Mouse (Mus musculus) heart, embryonic 14.5 days (tissue): ENCODE measurements around the gene Abo. TPM values are rescaled to one million over a fixed set of nuclear protein-coding genes. Genes with fewer than 3 reads are reported as not detected.
"Not testable (repeated sequence)": the region's sequence is repeated elsewhere in the genome, so short reads cannot be mapped to it uniquely, and the experiment has no call there.

Experiments used
- ATAC-seq: fragments of 200-750 bp; cut with Nextera tagmentation; 2 replicates; pipeline ENCODE4 v1.8.0; 2017; ENCODE audit warnings: low read depth, moderate TSS enrichment; ENCODE audit not compliant: insufficient number of reproducible peaks, insufficient read depth, low FRiP score
- H3K27ac ChIP-seq, 2 experiments: fragments of 200-500 bp in 1 of 2; fragments of 300-500 bp in 1 of 2; sonication (generic) in 1 of 2; replicated peaks in 1 of 2; 2 replicates each; pipeline ENCODE4 v1.5.1; 2012 to 2014; ENCODE audit warnings: low read depth in 2 of 2, low read length in 2 of 2, control low read depth in 1 of 2, mild to moderate bottlenecking in 1 of 2, mixed read lengths in 1 of 2; ENCODE audit not compliant: control insufficient read depth in 1 of 2, insufficient read depth in 1 of 2
- H3K27me3 ChIP-seq: fragments of 300-500 bp; sonication (generic); 2 replicates; pipeline ENCODE4 v1.6.1; 2014; ENCODE audit warnings: mild to moderate bottlenecking, low read length, control low read depth; ENCODE audit not compliant: control insufficient read depth, insufficient read depth
- H3K36me3 ChIP-seq: fragments of 300-500 bp; sonication (generic); 2 replicates; pipeline ENCODE4 v1.6.1; 2014; ENCODE audit warnings: mild to moderate bottlenecking, control low read depth, low read length, mixed read lengths; ENCODE audit not compliant: control insufficient read depth, insufficient read depth
- H3K4me1 ChIP-seq, 2 experiments: fragments of 200-500 bp in 1 of 2; fragments of 300-500 bp in 1 of 2; sonication (generic) in 1 of 2; 2 replicates each; pipeline ENCODE4 v1.6.1; 2012 to 2014; ENCODE audit warnings: low read length in 2 of 2, control low read depth in 1 of 2, mixed read lengths in 1 of 2; ENCODE audit not compliant: control insufficient read depth in 2 of 2, insufficient read depth in 2 of 2
- H3K4me2 ChIP-seq: fragments of 300-500 bp; sonication (generic); 2 replicates; pipeline ENCODE4 v1.6.1; 2014; ENCODE audit warnings: mild to moderate bottlenecking, low read length
- H3K4me3 ChIP-seq, 2 experiments: fragments of 200-500 bp in 1 of 2; fragments of 300-500 bp in 1 of 2; sonication (generic) in 1 of 2; 2 replicates each; pipeline ENCODE4 v1.5.1; 2012 to 2014; ENCODE audit warnings: low read length in 2 of 2, mild to moderate bottlenecking in 2 of 2, control low read depth in 1 of 2, low read depth in 1 of 2, moderate library complexity in 1 of 2; ENCODE audit not compliant: control insufficient read depth in 1 of 2, insufficient read depth in 1 of 2
- H3K9ac ChIP-seq: fragments of 300-500 bp; sonication (generic); 2 replicates; pipeline ENCODE4 v1.6.1; 2014; ENCODE audit warnings: mild to moderate bottlenecking, low read length
- H3K9me3 ChIP-seq: fragments of 300-500 bp; sonication (generic); 2 replicates; pipeline ENCODE4 v1.6.1; 2016; ENCODE audit warnings: low read length, control low read depth; ENCODE audit not compliant: control insufficient read depth
- WGBS: fragments of 180-500 bp; shearing (Covaris S2); extraction: QIAGEN DNeasy Blood & Tissue Kit; methylation state at CpG from one replicate; pipeline ENCODE4 v1.1.7; 2014; 5-methylcytosine and 5-hydroxymethylcytosine counted together
- polyA plus RNA-seq: library from polyadenylated mRNA; unstranded; fragments of >200 nt; fragmentation: Nextera tagmentation; extraction: Ambion mirVana; gene quantifications from 2 replicates; pipeline ENCODE4 v1.2.1, GENCODE M21; 2014

Gene Abo
- polyA plus RNA-seq, 1 experiment from 2014 or later = not detected

- Histone ChIP-seq H3K4me3 (peak overlapping the region; percentile 67 to 90), H3K27me3 (no peaks in the 10 kb centered on the region), H3K9me3 (no peaks in the 10 kb centered on the region), H3K4me2 (peak overlapping the region; percentile 86), H3K36me3 (peaks cover 58% of the 10 kb centered on the region), H3K9ac (peak overlapping the region; percentile 90), H3K27ac (peak overlapping the region in 1 of 2 experiments; percentile 88; a peak in 2 of 4 replicates), H3K4me1 (peaks cover 6 to 19% of the 10 kb centered on the region in 2 experiments)
- ATAC-seq = no peak
- 8% methylated on average over 7 of the region's 7 CpGs for WGBS
These were observed 37.1 kb upstream of the Abo start for GRCm38 (mm10) chr2:26901834-26902400.

GRCm38 (mm10) chr2:26900731-26901130 lies 36.0 kb upstream of the Abo start:
- Histone ChIP-seq H3K36me3 (peaks cover 58% of the 10 kb centered on the region), H3K9me3 (no peaks in the 10 kb centered on the region), H3K9ac (no peak overlapping the region), H3K27ac (no peak overlapping the region), H3K4me2 (no peak overlapping the region), H3K27me3 (no peaks in the 10 kb centered on the region), H3K4me3 (no peak overlapping the region), H3K4me1 (peaks cover 6 to 19% of the 10 kb centered on the region in 2 experiments)
- no peak for ATAC-seq
- 67% methylated on average over 1 of the region's 1 CpGs for WGBS

GRCm38 (mm10) chr2:26895898-26896297 lies 31.1 kb upstream of the Abo start:
- 88% methylated on average over 4 of the region's 4 CpGs for WGBS
- no peaks in the 10 kb centered on the region for H3K27me3 ChIP-seq
- no peak overlapping the region for H3K4me2 ChIP-seq
- no peaks in the 10 kb centered on the region for H3K4me1 ChIP-seq
- no peaks in the 10 kb centered on the region for H3K9me3 ChIP-seq
- H3K36me3 ChIP-seq = peaks cover 85% of the 10 kb centered on the region
- no peak overlapping the region for H3K4me3 ChIP-seq
- no peak overlapping the region for H3K27ac ChIP-seq
- no peak overlapping the region for H3K9ac ChIP-seq
- no peak for ATAC-seq

- WGBS = 88% methylated on average over 4 of the region's 4 CpGs
These were observed 21.4 kb upstream of the Abo start for GRCm38 (mm10) chr2:26886170-26886569.

GRCm38 (mm10) chr2:26885541-26885940 lies 20.8 kb upstream of the Abo start:
- not testable (repeated sequence) for H3K27me3 ChIP-seq, H3K4me3 ChIP-seq, H3K4me1 ChIP-seq, H3K9ac ChIP-seq, H3K27ac ChIP-seq, H3K9me3 ChIP-seq, H3K4me2 ChIP-seq, ATAC-seq
- 85% methylated on average over 2 of the region's 2 CpGs for WGBS
- H3K36me3 ChIP-seq = peaks cover 27% of the 10 kb centered on the region

More at GRCm38 (mm10) chr2:26886170-26886569, 21.4 kb upstream of the Abo start:
- H3K36me3 ChIP-seq = peaks cover 33% of the 10 kb centered on the region
- H3K4me3 ChIP-seq, ATAC-seq, H3K27me3 ChIP-seq, H3K9me3 ChIP-seq, H3K9ac ChIP-seq, H3K27ac ChIP-seq, H3K4me2 ChIP-seq, H3K4me1 ChIP-seq: not testable (repeated sequence)

- no peak for ATAC-seq
- Histone ChIP-seq H3K27ac (no peak overlapping the region), H3K4me2 (no peak overlapping the region), H3K36me3 (no peaks in the 10 kb centered on the region), H3K4me3 (no peak overlapping the region), H3K27me3 (no peaks in the 10 kb centered on the region), H3K9me3 (peaks cover 7% of the 10 kb centered on the region; the same call in 1 of the 2 replicates), H3K4me1 (no peaks in the 10 kb centered on the region), H3K9ac (no peak overlapping the region)
These were observed 13.8 kb upstream of the Abo start for GRCm38 (mm10) chr2:26878571-26878970.

GRCm38 (mm10) chr2:26870666-26871065 lies 5.9 kb upstream of the Abo start:
- no peaks in the 10 kb centered on the region for H3K36me3 ChIP-seq
- H3K4me2 ChIP-seq = no peak overlapping the region
- no peaks in the 10 kb centered on the region for H3K9me3 ChIP-seq
- no peak overlapping the region for H3K4me3 ChIP-seq
- H3K4me1 ChIP-seq = no peaks in the 10 kb centered on the region
- WGBS = 55% methylated on average over 6 of the region's 6 CpGs
- H3K27me3 ChIP-seq = peaks cover 17% of the 10 kb centered on the region
- H3K9ac ChIP-seq = no peak overlapping the region
- H3K27ac ChIP-seq = no peak overlapping the region
- ATAC-seq = no peak

- WGBS = 68% methylated on average over 3 of the region's 3 CpGs
- Histone ChIP-seq H3K9ac (no peak overlapping the region), H3K4me2 (no peak overlapping the region), H3K36me3 (no peaks in the 10 kb centered on the region), H3K9me3 (no peaks in the 10 kb centered on the region), H3K4me1 (no peaks in the 10 kb centered on the region), H3K4me3 (no peak overlapping the region), H3K27me3 (no peaks in the 10 kb centered on the region), H3K27ac (no peak overlapping the region)
- ATAC-seq = no peak
These were observed 1.9 kb downstream of the Abo start for GRCm38 (mm10) chr2:26862856-26863255.
